Comparison of ENCODE assay signal across 21 mouse cellular contexts in the genomic region with DNA sequence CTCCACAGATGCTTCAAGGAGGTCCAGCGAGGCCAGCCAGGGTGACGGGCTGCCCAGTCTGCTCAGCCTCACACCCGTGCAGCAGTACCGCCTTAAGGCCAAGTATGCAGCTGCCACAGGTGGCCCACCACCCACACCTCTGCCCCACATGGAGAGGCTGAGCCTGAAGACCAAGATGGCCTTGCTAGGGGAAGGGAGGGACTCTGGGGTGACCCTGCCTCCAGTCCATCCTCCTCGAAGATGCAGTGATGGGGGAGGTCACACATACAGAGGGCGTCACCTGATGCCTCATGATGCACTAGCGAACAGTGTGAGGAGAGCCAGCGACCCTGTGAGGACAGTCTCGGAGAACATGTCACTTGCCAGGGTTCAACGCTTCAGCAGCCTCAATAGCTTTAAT.
DNase-seq lines count a peak whose midpoint lies in the region; ATAC-seq and TF ChIP-seq lines count a peak whose summit lies in the region.
"Had no signal": no experiment of that assay in that cellular context is flagged by ENCODE, and none has a peak within 500 bp of the region (broad histone marks: within the 10 kb centered on the region; RNA-seq: fewer than 3 reads in every experiment).

No protein-coding gene starts in this region.

- DNase-seq in hindbrain, embryonic 11.5 days (ENCODE audit: low spot score) = no peak
- DNase-seq in lung, adult 18-20 months = no peak
- DNase-seq in stomach, postnatal 0 days (ENCODE audit: low spot score) = no peak
- DNase-seq in left cerebral cortex, postnatal 36 days (ENCODE audit: low spot score in 2 of 2) = no peak
- DNase-seq: adrenal gland, postnatal 36 days; cerebellum, adult 11 months; cerebellum, adult 9-11 months; gastrocnemius, postnatal 36 days; heart, adult 2 months; heart, postnatal 36 days; lung, adult 2 months; retina, postnatal 1 day; thymus, postnatal 25 days had no signal

- H3K4me1 ChIP-seq in hindbrain, embryonic 12.5 days = no peaks in the 10 kb centered on the region
- no peaks in the 10 kb centered on the region for H3K4me1 ChIP-seq in hindbrain, embryonic 11.5 days (replicated peaks; ENCODE audit: control insufficient read depth, insufficient read depth, low read length)
- no peaks in the 10 kb centered on the region for H3K4me1 ChIP-seq in lung, embryonic 15.5 days
- no peaks in the 10 kb centered on the region for H3K4me1 ChIP-seq in stomach, embryonic 16.5 days (ENCODE audit: control insufficient read depth, insufficient read depth, low read length)
- no peaks in the 10 kb centered on the region for H3K4me1 ChIP-seq in stomach, postnatal 0 days (replicated peaks; ENCODE audit: control insufficient read depth, insufficient read depth)
- H3K4me1 ChIP-seq: limb, embryonic 12.5 days; liver, embryonic 12.5 days had no signal

- intact Hi-C loops in left cerebral cortex, postnatal 36 days (cut with DNase I) = no loop called here

- 94% methylated on average over 10 of the region's 10 CpGs for WGBS in hindbrain, embryonic 12.5 days
- 95% methylated on average over 10 of the region's 10 CpGs for WGBS in hindbrain, embryonic 11.5 days
- 86% methylated on average over 10 of the region's 10 CpGs for WGBS in lung, embryonic 15.5 days
- 94% methylated on average over 10 of the region's 10 CpGs for WGBS in stomach, embryonic 16.5 days
- WGBS in stomach, postnatal 0 days = 94% methylated on average over 10 of the region's 10 CpGs

- H3K4me3 ChIP-seq in hindbrain, embryonic 12.5 days = no peak overlapping the region
- H3K4me3 ChIP-seq in hindbrain, embryonic 11.5 days (ENCODE audit: low read depth, low read length) = no peak overlapping the region
- H3K4me3 ChIP-seq in lung, embryonic 15.5 days = no peak overlapping the region
- H3K4me3 ChIP-seq in stomach, embryonic 16.5 days (replicated peaks; ENCODE audit: low read length) = no peak overlapping the region
- H3K4me3 ChIP-seq in stomach, postnatal 0 days (ENCODE audit: low read depth, low read length) = no peak overlapping the region
- H3K4me3 ChIP-seq: heart, adult 2 months; limb, embryonic 12.5 days; liver, embryonic 12.5 days had no signal

- no peak overlapping the region for H3K4me2 ChIP-seq in hindbrain, embryonic 12.5 days (replicated peaks)
- no peak overlapping the region for H3K4me2 ChIP-seq in hindbrain, embryonic 11.5 days (replicated peaks; ENCODE audit: low read depth, low read length)
- no peak overlapping the region for H3K4me2 ChIP-seq in lung, embryonic 15.5 days
- H3K4me2 ChIP-seq in stomach, embryonic 16.5 days (ENCODE audit: low read depth, low read length) = no peak overlapping the region
- no peak overlapping the region for H3K4me2 ChIP-seq in stomach, postnatal 0 days (replicated peaks; ENCODE audit: low read depth)
- H3K4me2 ChIP-seq: limb, embryonic 12.5 days; liver, embryonic 12.5 days had no signal

- H3K27ac ChIP-seq in hindbrain, embryonic 12.5 days = no peak overlapping the region
- H3K27ac ChIP-seq in hindbrain, embryonic 11.5 days (ENCODE audit: low read depth, low read length) = no peak overlapping the region
- H3K27ac ChIP-seq in lung, embryonic 15.5 days = no peak overlapping the region
- H3K27ac ChIP-seq in stomach, embryonic 16.5 days (ENCODE audit: low read length) = no peak overlapping the region
- H3K27ac ChIP-seq in stomach, postnatal 0 days (replicated peaks) = no peak overlapping the region
- H3K27ac ChIP-seq: heart, adult 2 months; hindbrain, postnatal 0 days; limb, embryonic 12.5 days; liver, embryonic 12.5 days had no signal

- peaks cover 47% of the 10 kb centered on the region for H3K36me3 ChIP-seq in hindbrain, embryonic 12.5 days
- H3K36me3 ChIP-seq in hindbrain, embryonic 11.5 days (ENCODE audit: control insufficient read depth, insufficient read depth, low read length) = peaks cover 14% of the 10 kb centered on the region; the same call in 1 of the 2 replicates
- peaks cover 68% of the 10 kb centered on the region for H3K36me3 ChIP-seq in lung, embryonic 15.5 days
- peaks cover 24% of the 10 kb centered on the region for H3K36me3 ChIP-seq in stomach, embryonic 16.5 days (ENCODE audit: control insufficient read depth, insufficient read depth, low read length)
- H3K36me3 ChIP-seq in stomach, postnatal 0 days (ENCODE audit: control insufficient read depth, insufficient read depth, low read length) = peaks cover 7% of the 10 kb centered on the region; the same call in 1 of the 2 replicates
- H3K36me3 ChIP-seq: liver, embryonic 12.5 days had no signal

- no peaks in the 10 kb centered on the region for H3K27me3 ChIP-seq in hindbrain, embryonic 12.5 days
- no peaks in the 10 kb centered on the region for H3K27me3 ChIP-seq in hindbrain, embryonic 11.5 days (ENCODE audit: control insufficient read depth, insufficient read depth, low read length)
- no peaks in the 10 kb centered on the region for H3K27me3 ChIP-seq in lung, embryonic 15.5 days
- H3K27me3 ChIP-seq in stomach, embryonic 16.5 days (ENCODE audit: control insufficient read depth, insufficient read depth, low read length) = no peaks in the 10 kb centered on the region
- H3K27me3 ChIP-seq in stomach, postnatal 0 days (ENCODE audit: control insufficient read depth, insufficient read depth, low read length) = no peaks in the 10 kb centered on the region
- H3K27me3 ChIP-seq: limb, embryonic 12.5 days; liver, embryonic 12.5 days; Patski had no signal

- TF ChIP-seq CTCF in stomach, postnatal 0 days (IDR thresholded peaks at IDR 0.05; ENCODE audit: low read depth) = no peak

- peak; percentile 46; the same call in 1 of the 2 replicates for ATAC-seq in hindbrain, embryonic 12.5 days (ENCODE audit: low FRiP score)
- ATAC-seq in hindbrain, embryonic 11.5 days (ENCODE audit: low FRiP score) = no peak
- peak; percentile 5; the same call in 1 of the 2 replicates for ATAC-seq in lung, embryonic 15.5 days (ENCODE audit: borderline replicate concordance, extremely low read depth, low FRiP score, low TSS enrichment)
- ATAC-seq in stomach, embryonic 16.5 days (ENCODE audit: insufficient read depth, low FRiP score) = 0 out of 2 replicates have a peak, but pooled peaks have one; percentile 25
- ATAC-seq in stomach, postnatal 0 days (ENCODE audit: low FRiP score, low TSS enrichment) = no peak
- ATAC-seq: hindbrain, postnatal 0 days; intestine, embryonic 16.5 days; liver, embryonic 12.5 days; Patski had no signal

- no peaks in the 10 kb centered on the region for H3K9me3 ChIP-seq in hindbrain, embryonic 12.5 days (replicated peaks)
- H3K9me3 ChIP-seq in hindbrain, embryonic 11.5 days (ENCODE audit: control insufficient read depth, low read length) = no peaks in the 10 kb centered on the region
- H3K9me3 ChIP-seq in lung, embryonic 15.5 days = no peaks in the 10 kb centered on the region
- no peaks in the 10 kb centered on the region for H3K9me3 ChIP-seq in stomach, embryonic 16.5 days (replicated peaks; ENCODE audit: control insufficient read depth, low read length)
- H3K9me3 ChIP-seq in stomach, postnatal 0 days (ENCODE audit: control insufficient read depth, low read length) = no peaks in the 10 kb centered on the region
- H3K9me3 ChIP-seq: limb, embryonic 12.5 days; liver, embryonic 12.5 days had no signal

- TF ChIP-seq EP300 in stomach, postnatal 0 days (optimal IDR thresholded peaks at IDR 0.05) = no peak

- H3K9ac ChIP-seq in hindbrain, embryonic 12.5 days = no peak overlapping the region
- no peak overlapping the region for H3K9ac ChIP-seq in hindbrain, embryonic 11.5 days (ENCODE audit: low read depth, low read length)
- no peak overlapping the region for H3K9ac ChIP-seq in lung, embryonic 15.5 days
- H3K9ac ChIP-seq in stomach, embryonic 16.5 days (ENCODE audit: low read length) = no peak overlapping the region
- no peak overlapping the region for H3K9ac ChIP-seq in stomach, postnatal 0 days (ENCODE audit: low read length)
- H3K9ac ChIP-seq: limb, embryonic 12.5 days; liver, embryonic 12.5 days had no signal

Comparison
In these comparisons a context has a peak if more than half of its experiments do, and no peak if none do; other contexts are left out.
1. ATAC-seq: peak in hindbrain, embryonic 12.5 days (single experiment), lung, embryonic 15.5 days (single experiment) and stomach, embryonic 16.5 days (single experiment); none in hindbrain, embryonic 11.5 days (single experiment) and stomach, postnatal 0 days (single experiment).